Mouse (Mus musculus): ENCODE measurements around the gene Cpne4.

DNA sequence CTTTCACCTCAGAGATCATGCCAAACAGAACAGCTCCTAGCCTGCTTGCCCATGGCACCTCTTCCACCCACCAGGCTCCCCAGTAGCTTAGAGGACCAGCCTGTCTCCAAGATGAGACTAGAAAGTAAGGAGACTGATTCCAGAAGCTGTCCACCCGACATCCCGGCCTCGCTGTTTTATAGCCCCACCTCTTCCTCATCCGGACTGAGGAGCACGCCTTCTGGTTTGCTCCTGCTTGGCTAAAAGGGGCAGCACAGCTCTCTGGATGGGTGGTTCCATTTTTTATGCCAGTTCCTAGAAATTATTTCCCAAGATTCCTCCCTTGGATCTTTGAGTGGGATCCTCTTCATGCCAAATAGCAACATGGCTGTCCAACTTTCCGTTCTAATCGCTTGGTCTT, 486.6 kb downstream of the Cpne4 start:
- TF ChIP-seq CTCF (IDR thresholded peaks at IDR 0.05; ENCODE audit: insufficient read depth, low read depth, low read length), result no peak
- no peak for TF ChIP-seq POLR2A (IDR thresholded peaks at IDR 0.05; ENCODE audit: insufficient read depth, low read depth, low read length)

Measured in olfactory bulb, adult 2 months (tissue).